Mouse (Mus musculus) intestine, embryonic 14.5 days (tissue): Measurements from ENCODE around the gene Olfr432. TPM values are rescaled to one million over a fixed set of nuclear protein-coding genes. Genes with fewer than 3 reads are reported as not detected.
"Not testable (repeated sequence)": the region's sequence is repeated elsewhere in the genome, so short reads cannot be mapped to it uniquely, and the experiment has no call there.

Experiments used
- ATAC-seq: fragments of 200-750 bp; cut with Nextera tagmentation; replicated peaks from 2 replicates; pipeline ENCODE4 v1.8.0; 2017; ENCODE audit warnings: low read depth, moderate number of reproducible peaks, moderate TSS enrichment, moderate library complexity; ENCODE audit not compliant: low FRiP score, low TSS enrichment
- DNase-seq: peaks from one replicate; pipeline ENCODE4 v3.0.0-alpha.2; 2018; ENCODE audit warnings: low spot score
- H3K27ac ChIP-seq: fragments of 300-500 bp; sonication (generic); 2 replicates; pipeline ENCODE4 v1.5.1; 2014; ENCODE audit warnings: low read depth, mild to moderate bottlenecking, control low read depth
- H3K27me3 ChIP-seq: fragments of 300-500 bp; sonication (generic); replicated peaks from 2 replicates; pipeline ENCODE4 v1.6.1; 2014; ENCODE audit warnings: low read length, control low read depth; ENCODE audit not compliant: control insufficient read depth, insufficient read depth
- H3K36me3 ChIP-seq: fragments of 300-500 bp; sonication (generic); 2 replicates; pipeline ENCODE4 v1.6.1; 2014; ENCODE audit warnings: low read length, control low read depth; ENCODE audit not compliant: control insufficient read depth, insufficient read depth
- H3K4me1 ChIP-seq: fragments of 300-500 bp; sonication (generic); replicated peaks from 2 replicates; pipeline ENCODE4 v1.6.1; 2014; ENCODE audit warnings: low read length, control low read depth, mixed read lengths; ENCODE audit not compliant: control insufficient read depth, insufficient read depth
- H3K4me2 ChIP-seq: fragments of 300-500 bp; sonication (generic); 2 replicates; pipeline ENCODE4 v1.6.1; 2014; ENCODE audit warnings: low read length
- H3K4me3 ChIP-seq: fragments of 300-500 bp; sonication (generic); 2 replicates; pipeline ENCODE4 v1.5.1; 2014; ENCODE audit warnings: low read depth, low read length, control low read depth, mixed read lengths
- H3K9ac ChIP-seq: fragments of 300-500 bp; sonication (generic); 2 replicates; pipeline ENCODE4 v1.6.1; 2014; ENCODE audit warnings: mild to moderate bottlenecking, low read length
- H3K9me3 ChIP-seq: fragments of 300-500 bp; sonication (generic); 2 replicates; pipeline ENCODE4 v1.6.1; 2016; ENCODE audit warnings: low read length, control low read depth; ENCODE audit not compliant: control insufficient read depth
- WGBS: fragments of 180-500 bp; shearing (Covaris S2); extraction: QIAGEN DNeasy Blood & Tissue Kit; methylation state at CpG from one replicate; pipeline ENCODE4 v1.1.7; 2014; 5-methylcytosine and 5-hydroxymethylcytosine counted together
- polyA plus RNA-seq: library from polyadenylated mRNA; unstranded; fragments of >200 nt; fragmentation: Nextera tagmentation; extraction: Ambion mirVana; gene quantifications from 2 replicates; pipeline ENCODE4 v1.2.1, GENCODE M21; 2014

Gene Olfr432
- not detected in 2 replicates for polyA plus RNA-seq

GRCm38 (mm10) chr1:174048893-174049292 is at the start of gene Olfr432:
Gene Olfr432 (plus strand): TSS chr1:174049205.
- WGBS: 76% methylated on average over 2 of the region's 2 CpGs
- no peak within 1 kb of the TSS for H3K9ac ChIP-seq
- no peak within 1 kb of the TSS for H3K4me3 ChIP-seq
- DNase-seq (no peak), ATAC-seq (no peak)
- no peaks in the 10 kb centered on the region for H3K36me3 ChIP-seq
- H3K4me2 ChIP-seq: no peak within 1 kb of the TSS
- no peak within 1 kb of the TSS for H3K27ac ChIP-seq
- no peaks in the 10 kb centered on the region for H3K9me3 ChIP-seq
- no peaks in the 10 kb centered on the region for H3K4me1 ChIP-seq
- H3K27me3 ChIP-seq: no peaks in the 10 kb centered on the region

DNA sequence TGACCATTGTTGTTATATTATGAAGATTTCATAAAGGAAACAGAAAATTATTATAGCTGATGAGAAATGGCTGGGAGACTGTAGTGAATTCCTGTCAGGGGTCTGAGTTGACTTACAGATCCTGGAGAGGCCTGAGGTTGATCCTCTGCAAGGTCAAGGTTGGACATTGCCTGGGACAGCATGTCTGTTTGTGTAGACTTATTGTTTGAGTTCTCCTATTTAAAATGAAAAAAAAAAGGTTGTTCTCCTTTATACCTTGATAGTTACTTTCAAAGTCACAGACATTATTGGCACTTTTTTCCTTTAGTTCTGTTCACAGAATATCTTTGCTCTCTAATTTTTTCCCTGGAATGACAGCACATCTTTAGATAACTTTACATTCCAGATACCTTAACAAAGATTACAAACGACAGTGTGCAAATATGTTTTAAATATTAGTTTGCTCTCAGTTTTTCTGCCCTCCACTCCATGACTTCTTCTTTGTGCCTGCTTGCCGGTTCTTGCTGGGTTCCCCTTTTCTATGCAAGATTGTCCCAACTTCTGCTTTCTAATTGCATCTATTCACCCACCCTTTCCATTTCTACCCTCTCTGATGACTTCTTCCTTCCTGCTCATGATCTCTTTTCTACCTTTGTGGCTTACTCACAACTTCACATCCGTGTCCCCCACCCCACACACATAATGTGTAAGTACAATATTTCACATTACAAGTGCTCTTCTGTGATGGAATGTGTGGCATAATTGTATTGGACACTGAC is 44.5 kb upstream of the Olfr432 start:
- H3K36me3 ChIP-seq, H3K4me1 ChIP-seq, H3K9me3 ChIP-seq, H3K9ac ChIP-seq, ATAC-seq, H3K4me2 ChIP-seq, H3K27ac ChIP-seq, DNase-seq, H3K27me3 ChIP-seq, H3K4me3 ChIP-seq: not testable (repeated sequence)
- WGBS: 74% methylated on average over 2 of the region's 3 CpGs

DNA sequence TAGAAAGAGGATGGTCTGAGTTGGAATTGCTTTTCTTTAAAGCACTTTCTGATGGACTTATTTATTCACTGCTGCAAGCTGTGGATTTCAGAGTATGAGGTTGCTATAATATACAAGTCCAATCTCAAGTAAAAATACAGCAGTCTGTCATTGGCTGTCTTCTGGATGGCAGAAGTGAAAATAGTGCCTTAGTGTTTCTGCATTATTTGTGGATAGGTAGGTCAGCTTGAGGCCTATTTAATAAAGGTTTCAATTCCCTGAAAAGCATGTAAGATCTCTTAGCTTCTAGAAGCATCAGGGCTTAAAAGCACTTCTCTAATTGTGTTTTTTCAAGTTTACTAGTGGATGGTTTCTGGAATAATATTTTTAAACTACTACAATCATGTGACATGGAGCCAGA is 42.0 kb upstream of the Olfr432 start:
- not testable (repeated sequence) for H3K4me3 ChIP-seq, H3K9me3 ChIP-seq, H3K27ac ChIP-seq, H3K27me3 ChIP-seq, H3K4me1 ChIP-seq, H3K36me3 ChIP-seq, ATAC-seq, DNase-seq, H3K9ac ChIP-seq, H3K4me2 ChIP-seq

DNA sequence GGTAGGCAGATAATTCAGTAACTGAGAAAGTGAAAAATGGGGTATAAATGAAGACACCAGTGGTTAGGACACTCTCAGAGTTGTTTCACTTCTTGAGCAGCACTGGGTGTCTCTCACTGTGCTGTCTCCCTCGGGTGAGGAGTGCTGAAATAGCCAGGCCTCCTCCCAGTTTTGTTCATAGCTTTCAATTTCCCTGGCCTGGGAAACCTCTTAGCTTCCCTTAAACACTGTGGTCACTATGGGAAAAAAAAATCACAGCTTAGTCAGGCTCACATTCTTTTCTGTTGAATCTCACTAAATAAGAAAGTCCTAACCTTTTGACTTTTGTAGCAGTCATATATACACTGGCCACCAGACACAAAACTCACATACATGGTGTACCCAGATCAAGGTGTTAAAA is 17.3 kb upstream of the Olfr432 start, which contains the start of gene Ifi205:
Ifi205 (minus strand) TSS at position 113 of the 400 bp plus-strand sequence.
- no peak within 1 kb of the TSS for H3K27ac ChIP-seq
- ATAC-seq: no peak
- H3K9ac ChIP-seq: no peak within 1 kb of the TSS
- no peaks in the 10 kb centered on the region for H3K27me3 ChIP-seq
- no peak within 1 kb of the TSS for H3K4me3 ChIP-seq
- 22% methylated on average over 1 of the region's 1 CpGs for WGBS
- no peak for DNase-seq
- no peaks in the 10 kb centered on the region for H3K9me3 ChIP-seq
- no peak within 1 kb of the TSS for H3K4me2 ChIP-seq
- no peaks in the 10 kb centered on the region for H3K36me3 ChIP-seq
- no peaks in the 10 kb centered on the region for H3K4me1 ChIP-seq

DNA sequence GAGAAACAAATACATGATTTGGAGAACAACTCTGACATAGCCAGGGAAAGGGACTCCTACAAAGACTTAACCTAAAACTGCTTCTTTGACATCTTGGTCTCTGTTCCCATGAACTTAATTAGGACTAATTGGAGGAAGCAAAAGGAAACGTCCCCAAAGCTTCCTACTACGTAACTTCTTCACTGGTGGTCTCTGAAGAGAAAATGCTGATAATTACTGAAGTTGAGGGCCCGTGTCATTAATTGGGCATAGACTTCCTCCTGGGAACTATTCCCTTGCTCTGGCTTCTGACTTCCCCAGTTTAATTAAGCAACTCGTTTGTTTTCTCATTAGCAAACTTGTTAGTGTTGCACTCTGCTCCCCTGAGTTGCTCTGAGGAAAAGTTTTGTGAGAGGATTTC is 13.2 kb upstream of the Olfr432 start:
- H3K9me3 ChIP-seq: no peaks in the 10 kb centered on the region
- no peaks in the 10 kb centered on the region for H3K27me3 ChIP-seq
- H3K9ac ChIP-seq: no peak overlapping the region
- ATAC-seq (no peak), DNase-seq (no peak)
- no peaks in the 10 kb centered on the region for H3K4me1 ChIP-seq
- 67% methylated on average over 4 of the region's 4 CpGs for WGBS
- H3K4me3 ChIP-seq: no peak overlapping the region
- H3K27ac ChIP-seq: no peak overlapping the region
- H3K36me3 ChIP-seq: no peaks in the 10 kb centered on the region
- no peak overlapping the region for H3K4me2 ChIP-seq

DNA sequence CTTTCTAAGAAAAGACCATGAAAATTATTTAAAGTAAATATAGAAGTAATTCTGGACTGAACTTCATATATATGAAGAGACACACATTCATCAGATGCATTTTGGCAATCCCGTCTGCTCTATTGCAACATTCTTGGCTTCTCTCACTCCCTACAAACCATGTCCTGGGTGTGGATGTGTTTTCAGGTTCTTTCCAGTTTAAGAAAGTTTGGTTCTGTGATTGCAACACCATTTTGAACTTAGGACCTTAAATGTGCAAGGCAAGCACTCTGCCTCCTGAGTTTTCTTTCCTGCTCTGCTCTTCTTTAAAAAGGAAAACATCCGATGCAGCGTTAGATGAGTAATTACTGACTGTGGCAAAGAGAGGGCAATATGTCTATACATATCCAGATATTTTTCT is 10.5 kb upstream of the Olfr432 start:
- DNase-seq (no peak), ATAC-seq (no peak)
- H3K27me3 ChIP-seq: no peaks in the 10 kb centered on the region
- no peak overlapping the region for H3K4me3 ChIP-seq
- no peak overlapping the region for H3K4me2 ChIP-seq
- H3K9me3 ChIP-seq: no peaks in the 10 kb centered on the region
- H3K36me3 ChIP-seq: no peaks in the 10 kb centered on the region
- no peaks in the 10 kb centered on the region for H3K4me1 ChIP-seq
- WGBS: 78% methylated on average over 3 of the region's 3 CpGs
- no peak overlapping the region for H3K27ac ChIP-seq
- no peak overlapping the region for H3K9ac ChIP-seq

- WGBS: 75% methylated on average over 7 of the region's 7 CpGs
- DNase-seq (peak; percentile 61), ATAC-seq (0 out of 2 replicates have a peak, but pooled peaks have one; percentile 53)
- Histone ChIP-seq H3K27me3 (no peaks in the 10 kb centered on the region), H3K9ac (no peak within 1 kb of the TSS), H3K4me1 (no peaks in the 10 kb centered on the region), H3K27ac (no peak within 1 kb of the TSS), H3K4me3 (no peak within 1 kb of the TSS), H3K4me2 (no peak within 1 kb of the TSS), H3K36me3 (no peaks in the 10 kb centered on the region), H3K9me3 (no peaks in the 10 kb centered on the region)
Measured at GRCm38 (mm10) chr1:174040523-174041177, 8.4 kb upstream of the Olfr432 start, which contains the start of gene Olfr433. Gene Olfr433 (plus strand): TSS chr1:174040705.

DNA sequence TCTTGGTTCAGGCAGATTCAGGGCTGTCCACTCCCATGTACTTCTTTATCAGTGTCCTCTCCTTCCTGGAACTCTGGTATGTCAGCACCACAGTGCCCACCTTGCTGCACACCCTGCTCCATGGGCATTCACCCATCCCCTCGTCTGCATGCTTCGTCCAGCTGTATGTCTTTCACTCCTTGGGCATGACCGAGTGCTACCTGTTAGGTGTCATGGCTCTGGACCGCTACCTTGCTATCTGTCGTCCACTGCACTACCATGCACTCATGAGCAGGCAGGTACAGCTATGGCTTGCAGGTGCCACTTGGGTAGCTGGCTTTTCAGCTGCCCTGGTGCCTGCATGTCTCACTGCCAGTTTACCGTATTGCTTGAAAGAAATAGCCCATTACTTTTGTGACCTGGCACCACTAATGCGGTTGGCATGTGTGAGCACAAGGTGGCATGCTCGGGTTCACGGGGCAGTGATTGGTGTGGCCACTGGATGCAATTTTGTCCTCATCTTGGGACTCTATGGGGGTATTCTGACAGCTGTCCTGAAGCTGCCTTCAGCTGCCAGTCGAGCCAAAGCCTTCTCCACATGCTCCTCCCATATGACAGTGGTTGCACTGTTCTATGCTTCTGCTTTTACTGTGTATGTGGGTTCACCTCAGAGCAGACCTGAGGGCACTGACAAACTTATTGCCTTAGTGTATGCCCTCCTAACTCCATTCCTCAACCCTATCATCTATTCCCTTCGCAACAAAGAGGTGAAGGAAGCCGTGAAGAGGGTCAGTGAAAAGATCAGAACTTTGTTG is 6.7 kb upstream of the Olfr432 start:
- H3K27me3 ChIP-seq, DNase-seq, H3K36me3 ChIP-seq, H3K9me3 ChIP-seq, H3K4me2 ChIP-seq, H3K4me1 ChIP-seq, ATAC-seq, H3K27ac ChIP-seq, H3K9ac ChIP-seq, H3K4me3 ChIP-seq: not testable (repeated sequence)
- WGBS: 93% methylated on average over 12 of the region's 12 CpGs
